Mouse (Mus musculus) myocyte (in vitro differentiated cells): ENCODE measurements around the gene Caskin1. TPM values are rescaled to one million over a fixed set of nuclear protein-coding genes. Genes with fewer than 3 reads are reported as not detected.

Experiments used
- H3K27me3 ChIP-seq: one replicate; pipeline ENCODE4 v1.6.1; 2011; ENCODE audit not compliant: control insufficient read depth, insufficient read depth, insufficient read length
- H3K36me3 ChIP-seq: one replicate; pipeline ENCODE4 v1.6.1; 2011; ENCODE audit not compliant: control insufficient read depth, insufficient read depth
- H3K4me2 ChIP-seq: one replicate; pipeline ENCODE4 v1.6.1; 2011; ENCODE audit warnings: low read depth, control low read depth
- H3K4me3 ChIP-seq: one replicate; pipeline ENCODE4 v1.5.1; 2011; ENCODE audit warnings: mild to moderate bottlenecking, control low read depth, moderate library complexity
- H3K79me2 ChIP-seq: one replicate; pipeline ENCODE4 v1.6.1; 2011; ENCODE audit not compliant: control insufficient read depth, insufficient read depth
- H3ac ChIP-seq: one replicate; pipeline ENCODE4 v1.6.1; 2011; ENCODE audit not compliant: control insufficient read depth, insufficient read length
- CEBPB ChIP-seq: IDR thresholded peaks from 2 replicates; pipeline ENCODE4 v1.6.1; 2011; ENCODE audit warnings: mild to moderate bottlenecking, moderate library complexity; ENCODE audit not compliant: poor library complexity, insufficient read depth, severe bottlenecking
- E2F4 ChIP-seq: IDR thresholded peaks from one replicate; pipeline ENCODE4 v1.6.1; 2011; ENCODE audit warnings: mild to moderate bottlenecking, control low read depth, moderate library complexity; ENCODE audit not compliant: insufficient read depth
- MAX ChIP-seq: IDR thresholded peaks from one replicate; pipeline ENCODE4 v1.6.1; 2011; ENCODE audit warnings: low read depth, mild to moderate bottlenecking, control low read depth
- MYOD1 ChIP-seq, 3 experiments: IDR thresholded peaks; one replicate each; pipeline ENCODE4 v1.6.1; 2011; ENCODE audit warnings: control low read depth in 2 of 3, low read depth in 2 of 3, mild to moderate bottlenecking in 2 of 3, moderate library complexity in 1 of 3; ENCODE audit not compliant: insufficient read length in 2 of 3, control insufficient read depth in 1 of 3
- MYOG ChIP-seq, 3 experiments: IDR thresholded peaks; one replicate each; pipeline ENCODE4 v1.6.1; 2011; ENCODE audit warnings: control low read depth in 2 of 3, low read depth in 2 of 3, mild to moderate bottlenecking in 2 of 3; ENCODE audit not compliant: insufficient read length in 2 of 3, control insufficient read depth in 1 of 3, insufficient read depth in 1 of 3
- POLR2A ChIP-seq: IDR thresholded peaks from one replicate; pipeline ENCODE4 v1.6.1; 2011; ENCODE audit warnings: low read depth, mild to moderate bottlenecking, control low read depth, moderate library complexity; ENCODE audit not compliant: insufficient read length
- POLR2AphosphoS2 ChIP-seq: IDR thresholded peaks from one replicate; pipeline ENCODE4 v1.6.1; 2011; ENCODE audit warnings: low read depth, control low read depth; ENCODE audit not compliant: insufficient read length
- REST ChIP-seq: IDR thresholded peaks from one replicate; pipeline ENCODE4 v1.6.1; 2011; ENCODE audit warnings: mild to moderate bottlenecking, control low read depth, moderate library complexity; ENCODE audit not compliant: insufficient read depth, insufficient read length
- SRF ChIP-seq: IDR thresholded peaks from one replicate; pipeline ENCODE4 v1.6.1; 2011; ENCODE audit warnings: low read depth; ENCODE audit not compliant: control insufficient read depth, insufficient read length
- TCF12 ChIP-seq: IDR thresholded peaks from one replicate; pipeline ENCODE4 v1.6.1; 2011; ENCODE audit warnings: mild to moderate bottlenecking, control low read depth; ENCODE audit not compliant: poor library complexity, insufficient read depth, severe bottlenecking
- TCF3 ChIP-seq: IDR thresholded peaks from one replicate; pipeline ENCODE4 v1.6.1; 2011; ENCODE audit warnings: low read depth, control low read depth; ENCODE audit not compliant: insufficient read length
- USF1 ChIP-seq: IDR thresholded peaks from one replicate; pipeline ENCODE4 v1.6.1; 2011; ENCODE audit warnings: low read depth, mild to moderate bottlenecking, control low read depth, moderate library complexity
- polyA plus RNA-seq: library from polyadenylated mRNA; unstranded; fragments of >200 nt; fragmentation: generic; extraction: Trizol; gene quantifications from one replicate; pipeline ENCODE4 v1.2.1, GENCODE M21; 2012; ENCODE audit warnings: missing spikeins

The Caskin1 gene
- polyA plus RNA-seq, 1 experiment: 0.16 TPM

DNA sequence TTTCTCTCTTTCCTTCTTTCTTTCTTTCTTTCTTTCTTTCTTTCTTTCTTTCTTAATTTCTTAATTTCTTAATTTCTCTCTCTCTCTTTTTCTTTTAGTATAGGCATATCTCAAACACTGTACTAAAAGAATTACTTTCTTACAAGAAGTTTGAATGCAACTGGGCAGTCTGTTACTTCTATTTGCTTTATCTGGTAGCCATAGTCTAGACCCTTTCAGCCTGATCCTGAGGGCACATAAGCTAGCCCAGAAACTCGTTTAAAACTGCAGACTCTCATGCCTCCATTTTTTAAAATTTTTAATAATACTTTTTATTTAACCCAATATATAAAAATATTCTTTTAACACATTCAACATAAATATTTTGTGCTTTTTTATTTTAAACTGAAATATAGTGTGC, 9.0 kb upstream of the Caskin1 start:
- H3K4me3 ChIP-seq: peak overlapping the region; percentile 56
- H3K36me3 ChIP-seq: peaks cover 18% of the 10 kb centered on the region
- peak overlapping the region; percentile 26 for H3ac ChIP-seq
- no peaks in the 10 kb centered on the region for H3K27me3 ChIP-seq
- H3K79me2 ChIP-seq: peaks cover 6% of the 10 kb centered on the region
- peak overlapping the region; percentile 61 for H3K4me2 ChIP-seq
- TF ChIP-seq MAX (no peak), MYOD1 (IDR thresholded peaks at IDR 0.05; ENCODE audit: control insufficient read depth in 1 of 3, insufficient read length in 2 of 3, low read depth in 2 of 3) (no peak), CEBPB (no peak), TCF3 (no peak), REST (no peak), POLR2A (no peak), USF1 (no peak), E2F4 (no peak), MYOG (IDR thresholded peaks at IDR 0.05; ENCODE audit: control insufficient read depth in 1 of 3, insufficient read depth in 1 of 3, insufficient read length in 2 of 3, low read depth in 2 of 3) (no peak), POLR2AphosphoS2 (no peak)

DNA sequence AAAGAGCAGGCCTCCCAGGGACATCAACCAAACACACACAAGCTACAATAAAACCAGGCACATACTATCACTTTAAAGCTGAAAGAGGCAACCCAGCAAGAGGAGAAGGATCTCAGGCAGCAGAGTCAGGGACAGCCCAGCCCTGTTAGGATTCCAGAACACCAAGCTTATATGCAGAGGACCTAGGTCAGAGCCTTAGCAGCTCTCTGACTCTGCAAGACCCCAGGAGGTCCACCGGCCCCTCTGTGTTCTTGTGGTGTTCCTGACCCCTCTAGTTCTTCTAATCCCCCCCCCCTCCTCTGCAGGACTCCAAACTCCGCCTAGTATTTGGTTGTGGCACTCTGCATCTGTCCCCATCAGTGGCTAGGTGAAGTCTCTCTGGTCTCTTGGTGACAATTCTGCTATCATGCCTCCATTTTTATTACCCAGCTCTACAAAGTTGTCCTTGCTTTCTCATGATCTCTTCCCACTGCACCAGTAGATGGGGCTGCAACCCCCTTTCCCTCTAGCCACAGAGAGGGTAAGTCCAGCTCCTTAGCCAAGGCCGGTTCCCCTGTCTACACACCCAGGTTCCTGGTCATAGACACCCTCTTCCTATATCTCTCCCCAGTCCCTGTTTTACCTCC, 8.1 kb upstream of the Caskin1 start:
- no peak for TF ChIP-seq MYOD1 (IDR thresholded peaks at IDR 0.05; ENCODE audit: control insufficient read depth in 1 of 3, insufficient read length in 2 of 3, low read depth in 2 of 3)
- TF ChIP-seq E2F4: no peak
- no peak for TF ChIP-seq USF1
- no peak for TF ChIP-seq TCF3
- no peak for TF ChIP-seq MAX
- TF ChIP-seq TCF12: no peak
- no peak for TF ChIP-seq REST
- TF ChIP-seq CEBPB: no peak
- no peak for TF ChIP-seq POLR2AphosphoS2
- TF ChIP-seq SRF: no peak
- TF ChIP-seq POLR2A: no peak
- no peak for TF ChIP-seq MYOG (IDR thresholded peaks at IDR 0.05; ENCODE audit: control insufficient read depth in 1 of 3, insufficient read depth in 1 of 3, insufficient read length in 2 of 3, low read depth in 2 of 3)
- H3K4me2 ChIP-seq: peak overlapping the region; percentile 61

DNA sequence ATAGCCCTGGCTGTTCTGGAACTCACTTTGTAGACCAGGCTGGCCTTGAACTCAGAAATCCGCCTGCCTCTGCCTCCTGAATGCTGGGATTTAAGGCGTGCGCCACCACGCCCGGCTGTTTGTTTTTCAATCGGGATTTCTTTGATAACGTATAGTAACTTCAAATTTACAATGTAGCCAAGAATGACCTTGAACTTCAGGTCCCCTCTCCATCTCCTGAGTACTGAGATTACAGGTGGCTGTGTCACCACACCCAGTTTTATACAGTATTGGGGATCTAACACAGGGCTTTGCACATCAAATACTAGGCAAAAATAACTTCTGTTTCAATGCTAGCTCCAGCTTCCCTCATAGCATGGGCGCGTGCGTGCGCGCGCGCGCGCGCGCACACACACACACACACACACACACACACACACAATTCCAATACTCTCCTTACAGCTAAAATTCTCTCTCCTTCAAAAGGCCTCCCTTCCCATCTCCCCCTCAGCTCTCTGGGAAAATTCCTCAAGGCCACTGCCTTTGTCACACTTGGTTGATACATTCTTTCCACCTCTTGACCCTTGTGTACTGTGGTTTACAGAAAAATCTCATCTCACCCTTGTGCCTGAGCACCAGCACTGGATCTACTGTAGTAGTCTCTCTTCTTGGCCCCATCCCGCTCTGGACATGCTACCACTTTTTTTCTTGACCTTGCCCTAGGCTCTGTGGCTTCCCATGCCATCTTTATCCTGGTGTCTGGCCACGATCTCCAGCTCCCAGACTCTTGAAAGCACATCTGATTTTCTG, 7.2 kb upstream of the Caskin1 start:
- Histone ChIP-seq H3K36me3 (peaks cover 6% of the 10 kb centered on the region), H3ac (no peak overlapping the region), H3K4me3 (no peak overlapping the region), H3K79me2 (peaks cover 6% of the 10 kb centered on the region), H3K4me2 (no peak overlapping the region), H3K27me3 (no peaks in the 10 kb centered on the region)
- no peak for TF ChIP-seq REST
- no peak for TF ChIP-seq POLR2AphosphoS2

More for the DNA sequence above, 8.1 kb upstream of the Caskin1 start:
- Histone ChIP-seq H3K4me3 (peak overlapping the region; percentile 56), H3K79me2 (peaks cover 6% of the 10 kb centered on the region), H3K27me3 (no peaks in the 10 kb centered on the region), H3K36me3 (peaks cover 15% of the 10 kb centered on the region), H3ac (no peak overlapping the region)

DNA sequence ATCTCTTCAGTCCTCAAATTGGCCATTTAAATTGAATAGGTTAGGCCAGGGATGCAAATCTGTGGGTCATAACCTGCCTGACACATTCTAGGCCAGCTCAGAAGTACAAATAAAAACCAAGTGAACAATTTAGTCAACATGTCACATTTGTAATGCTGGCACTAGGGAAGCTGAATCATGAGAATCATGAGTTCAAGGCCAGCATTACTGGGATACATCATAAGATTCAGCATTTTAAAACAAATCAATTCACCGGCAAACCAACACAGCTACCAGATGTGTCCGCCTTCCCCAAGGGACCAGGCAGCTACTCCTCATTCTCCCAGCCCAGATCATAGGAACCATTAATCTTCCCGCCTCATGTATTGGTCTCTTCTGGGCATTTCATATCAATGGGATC, 4.9 kb upstream of the Caskin1 start:
- H3K27me3 ChIP-seq: peaks cover 13% of the 10 kb centered on the region
- H3K4me3 ChIP-seq: no peak overlapping the region
- H3K4me2 ChIP-seq: no peak overlapping the region
- H3K79me2 ChIP-seq: no peaks in the 10 kb centered on the region
- no peak overlapping the region for H3ac ChIP-seq
- no peaks in the 10 kb centered on the region for H3K36me3 ChIP-seq
- no peak for TF ChIP-seq MYOD1 (IDR thresholded peaks at IDR 0.05; ENCODE audit: control insufficient read depth in 1 of 3, insufficient read length in 2 of 3, low read depth in 2 of 3)
- TF ChIP-seq MAX: no peak
- no peak for TF ChIP-seq MYOG (IDR thresholded peaks at IDR 0.05; ENCODE audit: control insufficient read depth in 1 of 3, insufficient read depth in 1 of 3, insufficient read length in 2 of 3, low read depth in 2 of 3)
- no peak for TF ChIP-seq USF1
- TF ChIP-seq E2F4: no peak
- TF ChIP-seq TCF3: no peak
- no peak for TF ChIP-seq REST
- TF ChIP-seq POLR2AphosphoS2: no peak
- no peak for TF ChIP-seq TCF12
- TF ChIP-seq POLR2A: no peak
- no peak for TF ChIP-seq SRF
- no peak for TF ChIP-seq CEBPB

DNA sequence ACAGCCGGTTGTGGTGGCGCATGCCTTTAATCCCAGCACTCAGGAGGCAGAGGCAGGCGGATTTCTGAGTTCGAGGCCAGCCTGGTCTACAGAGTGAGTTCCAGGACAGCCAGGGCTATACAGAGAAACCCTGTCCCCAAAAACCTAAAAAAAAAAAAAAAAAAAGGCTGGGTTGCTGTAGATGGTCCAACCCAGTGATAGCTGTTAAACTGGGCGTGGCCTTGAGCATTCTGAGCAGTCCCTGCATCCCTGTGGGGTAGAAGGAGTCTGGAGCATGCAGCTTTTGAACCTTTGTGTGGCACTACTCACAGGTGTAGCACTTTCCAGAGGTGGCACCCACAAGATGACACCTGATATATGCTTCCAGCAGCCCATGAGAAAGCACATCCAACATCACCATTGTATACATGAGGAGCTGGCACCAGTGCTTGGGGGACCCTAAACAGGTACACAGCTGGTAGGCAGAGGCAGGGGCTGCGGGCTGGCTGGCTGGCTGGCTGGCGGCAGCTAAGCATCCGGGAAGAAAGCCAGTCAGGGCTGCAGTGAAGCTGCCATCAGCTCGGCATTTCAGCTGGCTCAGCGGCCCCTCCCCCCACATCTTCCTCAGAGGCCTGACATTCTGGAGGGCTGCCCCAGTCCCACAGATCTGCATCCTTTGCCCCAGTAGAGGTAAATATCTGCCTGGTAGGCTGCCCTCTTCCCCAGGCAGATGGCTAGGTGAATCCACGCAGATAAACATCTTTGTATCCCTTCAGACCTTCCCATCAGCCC, 3.1 kb upstream of the Caskin1 start:
- H3K27me3 ChIP-seq: peaks cover 28% of the 10 kb centered on the region
- H3K79me2 ChIP-seq: no peaks in the 10 kb centered on the region
- no peak overlapping the region for H3K4me2 ChIP-seq
- H3K4me3 ChIP-seq: no peak overlapping the region
- H3ac ChIP-seq: no peak overlapping the region
- TF ChIP-seq TCF12 (no peak), MAX (no peak), SRF (no peak), CEBPB (no peak), MYOD1 (IDR thresholded peaks at IDR 0.05; ENCODE audit: control insufficient read depth in 1 of 3, insufficient read length in 2 of 3, low read depth in 2 of 3) (no peak), POLR2AphosphoS2 (no peak)
- no peaks in the 10 kb centered on the region for H3K36me3 ChIP-seq
